Mouse (Mus musculus) neutrophil, adult 5-6 weeks (primary cell): ENCODE results near the gene Mas1. TPM values are rescaled to one million over a fixed set of nuclear protein-coding genes. Genes with fewer than 3 reads are reported as not detected.

Source experiments
- ATAC-seq: fragments of 151-379, 151-347 bp; 2 replicates; pipeline ENCODE4 v1.8.0; 2017; ENCODE audit warnings: mild to moderate bottlenecking, moderate TSS enrichment; ENCODE audit not compliant: insufficient number of reproducible peaks, poor library complexity, low FRiP score, severe bottlenecking; ENCODE audit errors: extremely low read depth
- total RNA-seq: library from RNA; stranded (forward); fragments of 200-1000 nt; gene quantifications from 2 replicates; pipeline ENCODE4 v1.2.3, GENCODE M21; 2017

The Mas1 gene
- total RNA-seq, 1 experiment from 2014 or later: not detected

GRCm38 (mm10) chr17:12881216-12881615, 13.3 kb upstream of the Mas1 start:
- no peak for ATAC-seq

GRCm38 (mm10) chr17:12880178-12880577, 12.2 kb upstream of the Mas1 start:
- ATAC-seq: peak; percentile 58; the same call in 1 of the 2 replicates

- no peak for ATAC-seq
Observed at GRCm38 (mm10) chr17:12875734-12876133, 7.8 kb upstream of the Mas1 start, which contains the start of gene Mrgprh. TSS of gene Mrgprh (plus strand) at chr17:12876034.

- ATAC-seq: no peak
Observed at GRCm38 (mm10) chr17:12872275-12873028, 4.5 kb upstream of the Mas1 start.

GRCm38 (mm10) chr17:12868640-12869039, 697 bp upstream of the Mas1 start:
- no peak for ATAC-seq

GRCm38 (mm10) chr17:12866853-12867252, 1.1 kb downstream of the Mas1 start:
- ATAC-seq: no peak

- ATAC-seq: no peak
Observed at GRCm38 (mm10) chr17:12865407-12865806, 2.5 kb downstream of the Mas1 start.

- no peak for ATAC-seq
Observed at GRCm38 (mm10) chr17:12864111-12864510, 3.8 kb downstream of the Mas1 start.

GRCm38 (mm10) chr17:12859006-12859520, 8.9 kb downstream of the Mas1 start:
- no peak for ATAC-seq

GRCm38 (mm10) chr17:12858072-12858471, 9.9 kb downstream of the Mas1 start:
- ATAC-seq: 0 out of 2 replicates have a peak, but pooled peaks have one; percentile 33

GRCm38 (mm10) chr17:12857395-12857794, 10.5 kb downstream of the Mas1 start:
- no peak for ATAC-seq

- ATAC-seq: no peak
Observed at GRCm38 (mm10) chr17:12854386-12854785, 13.6 kb downstream of the Mas1 start.

- no peak for ATAC-seq
Observed at GRCm38 (mm10) chr17:12853821-12854220, 14.1 kb downstream of the Mas1 start.

GRCm38 (mm10) chr17:12851689-12852088, 16.3 kb downstream of the Mas1 start:
- no peak for ATAC-seq

- no peak for ATAC-seq
Observed at GRCm38 (mm10) chr17:12849778-12850382, 18.1 kb downstream of the Mas1 start.

GRCm38 (mm10) chr17:12847736-12848135, 20.2 kb downstream of the Mas1 start:
- no peak for ATAC-seq

GRCm38 (mm10) chr17:12846474-12846873, 21.5 kb downstream of the Mas1 start:
- ATAC-seq: no peak

GRCm38 (mm10) chr17:12845862-12846261, 22.1 kb downstream of the Mas1 start:
- ATAC-seq: no peak

GRCm38 (mm10) chr17:12844540-12844939, 23.4 kb downstream of the Mas1 start:
- no peak for ATAC-seq

GRCm38 (mm10) chr17:12843826-12844225, 24.1 kb downstream of the Mas1 start:
- ATAC-seq: no peak
